Mouse (Mus musculus): ENCODE data around the gene Vwa3b.
A peak's percentile ranks its signal among the peaks of the same experiment; 100 is the strongest.
"Not testable (repeated sequence)": the region's sequence is repeated elsewhere in the genome, so short reads cannot be mapped to it uniquely, and the experiment has no call there.

The Vwa3b gene

DNA sequence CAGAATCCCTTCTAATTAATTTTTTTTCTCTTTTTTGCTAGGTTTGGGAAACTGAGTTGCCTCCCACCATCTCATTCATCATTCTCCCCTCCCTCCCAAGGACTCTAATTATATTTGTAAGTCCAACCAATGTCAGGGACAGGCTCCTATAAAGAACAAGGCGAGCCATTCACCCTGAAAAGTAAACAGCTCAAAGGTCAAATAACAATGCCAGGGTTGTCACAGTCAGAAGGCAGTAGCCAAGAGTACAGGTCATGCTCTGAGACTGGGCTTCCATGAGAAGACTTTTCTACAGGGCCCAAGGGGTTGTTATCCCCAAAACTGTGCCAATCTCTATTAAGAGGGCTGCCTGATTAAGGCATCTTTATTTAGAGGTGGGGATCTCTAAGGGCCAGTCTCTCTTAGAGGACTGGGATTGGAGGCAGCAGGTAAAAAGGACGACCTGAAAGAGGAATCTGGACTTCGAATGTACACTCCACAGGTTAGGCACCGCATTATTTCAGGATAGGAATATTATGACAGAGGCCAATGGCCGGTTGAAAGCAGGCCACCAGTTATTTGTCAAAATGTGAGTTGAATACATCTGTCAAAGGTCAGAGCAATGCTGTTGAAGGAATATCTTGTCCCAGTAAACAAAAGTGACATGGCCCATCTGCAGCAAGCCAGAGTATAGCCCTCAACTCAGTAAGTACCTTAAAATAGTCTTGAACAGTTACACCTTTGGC, at the start of gene Vwa3b:
Gene Vwa3b (plus strand): TSS at position 635 of the 725 bp plus-strand sequence.
- DNase-seq (ENCODE audit: low read depth): no peak

- no peak for DNase-seq (ENCODE audit: low read depth)
Observed at GRCm38 (mm10) chr1:36976770-36977169, 49.6 kb upstream of the Vwa3b start.

DNA sequence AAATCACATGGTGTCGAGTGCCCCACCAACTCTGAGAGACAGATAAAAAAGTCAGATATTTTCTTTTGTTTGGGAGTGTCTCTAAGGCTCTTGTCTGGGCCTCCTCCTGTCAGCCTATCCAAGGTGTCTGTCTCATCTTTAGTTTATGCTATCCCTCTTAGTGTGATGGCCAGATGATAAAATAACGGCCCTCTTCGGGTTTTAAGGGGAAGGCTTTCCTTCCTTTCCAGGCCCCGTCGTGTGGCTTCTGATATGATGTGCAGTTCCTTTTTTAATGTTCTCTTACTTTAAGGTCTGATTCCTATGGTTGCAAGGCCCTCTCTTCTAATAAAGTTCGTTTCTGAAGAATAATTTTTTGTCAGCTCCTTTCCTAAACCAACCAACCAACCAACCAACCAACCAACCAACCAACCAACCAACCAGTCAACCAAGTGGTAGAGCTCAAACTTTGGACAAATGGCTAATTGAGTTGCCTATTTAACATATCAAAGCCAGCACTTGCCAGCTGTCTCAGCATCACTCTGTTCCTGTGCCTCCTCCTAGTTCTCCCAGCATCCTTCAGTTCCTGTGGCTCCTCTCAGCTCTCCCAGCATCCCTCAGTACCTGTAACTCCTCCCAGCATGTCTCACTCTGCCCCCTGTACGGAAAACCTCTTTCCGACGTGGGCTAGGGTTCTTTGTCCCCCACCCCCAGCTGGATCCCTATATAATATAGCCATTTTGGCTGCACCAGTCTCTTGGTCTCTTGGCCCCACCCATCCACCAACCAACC, 44.0 kb upstream of the Vwa3b start:
- DNase-seq (ENCODE audit: low read depth): no peak

- no peak for DNase-seq (ENCODE audit: low read depth)
Observed at GRCm38 (mm10) chr1:36983754-36984153, 42.6 kb upstream of the Vwa3b start.

GRCm38 (mm10) chr1:36984406-36984805, 42.0 kb upstream of the Vwa3b start:
- no peak for DNase-seq (ENCODE audit: low read depth)

GRCm38 (mm10) chr1:36985896-36986295, 40.5 kb upstream of the Vwa3b start:
- DNase-seq (ENCODE audit: low read depth): no peak

DNA sequence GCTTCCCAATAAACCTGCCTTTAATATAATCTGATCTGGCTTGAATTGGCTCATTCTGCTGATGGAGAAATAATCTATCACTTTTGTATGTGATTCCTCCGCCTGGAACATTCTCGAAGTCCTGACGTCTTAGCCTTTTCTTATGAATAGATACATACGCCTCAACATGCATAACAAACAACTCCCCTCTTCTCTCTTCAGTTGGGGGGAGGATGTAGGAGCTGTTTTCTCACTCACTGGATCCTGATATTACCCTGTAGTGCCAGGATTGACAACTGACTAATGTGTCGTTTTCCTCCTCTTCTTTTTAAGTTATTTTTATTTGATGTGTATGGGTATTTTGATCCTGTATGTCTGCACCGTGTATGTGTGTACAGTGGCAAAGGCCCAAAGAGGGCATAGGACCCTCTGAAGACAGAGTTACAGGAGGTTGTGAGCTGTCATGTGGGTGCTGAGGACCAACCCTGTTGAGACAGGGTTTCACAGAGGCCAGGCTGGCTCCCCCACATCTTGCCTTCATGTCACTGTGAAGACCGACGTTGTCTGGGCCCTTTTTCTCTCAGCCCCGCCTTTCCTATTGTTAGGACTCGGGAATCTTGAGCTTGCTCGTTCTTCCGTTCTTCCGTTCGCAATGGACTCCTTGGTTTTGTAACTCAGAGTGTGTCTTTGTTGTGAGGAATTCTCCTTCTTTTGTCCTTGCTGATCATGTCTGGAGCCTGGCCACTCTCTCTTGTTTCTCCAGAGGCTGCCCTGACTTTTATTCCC, 39.8 kb upstream of the Vwa3b start:
- no peak for DNase-seq (ENCODE audit: low read depth)

GRCm38 (mm10) chr1:36987172-36988148, 38.9 kb upstream of the Vwa3b start:
- DNase-seq (ENCODE audit: low read depth): no peak

GRCm38 (mm10) chr1:36988161-36988560, 38.2 kb upstream of the Vwa3b start:
- no peak for DNase-seq (ENCODE audit: low read depth)

DNA sequence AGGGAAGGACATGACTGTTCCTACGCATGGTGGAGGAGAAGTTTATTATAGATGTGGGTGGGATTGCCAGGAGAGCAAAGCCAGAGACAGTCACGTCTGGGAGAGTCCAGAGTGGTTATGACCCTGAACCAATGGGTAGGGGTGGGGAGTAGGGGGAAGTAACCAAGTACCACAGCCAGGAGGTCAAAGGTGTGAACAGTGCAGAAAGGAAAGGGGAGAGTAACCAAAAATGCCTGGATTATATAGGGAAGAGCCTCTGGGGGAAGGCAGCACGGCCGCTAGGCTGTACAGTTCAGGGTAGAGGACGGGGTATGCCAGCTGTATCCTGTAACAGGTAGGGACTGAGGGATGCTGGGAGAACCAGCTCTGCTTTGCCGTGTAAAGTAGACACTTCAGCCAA, 37.8 kb upstream of the Vwa3b start:
- no peak for DNase-seq (ENCODE audit: low read depth)

DNA sequence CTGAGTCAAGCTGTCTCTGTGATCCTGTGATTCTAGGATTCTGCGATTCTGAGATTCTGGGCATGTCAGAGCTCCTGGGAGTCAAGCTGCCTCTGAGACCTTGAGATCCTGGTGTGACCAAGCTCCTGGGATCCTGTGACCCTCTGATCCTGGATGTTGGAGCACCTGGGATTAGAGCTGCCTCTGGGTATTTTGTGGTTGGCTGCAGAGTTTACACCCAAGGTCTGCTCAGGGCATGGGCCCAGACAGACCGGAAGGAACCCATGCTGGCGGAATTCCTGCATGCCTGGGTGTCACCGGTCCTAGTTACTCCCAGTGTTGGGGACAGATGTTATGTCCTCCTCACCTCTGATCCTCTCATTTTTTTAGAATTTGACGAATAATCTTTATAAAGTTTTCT, 32.1 kb upstream of the Vwa3b start:
- no peak for DNase-seq (ENCODE audit: low read depth)

DNA sequence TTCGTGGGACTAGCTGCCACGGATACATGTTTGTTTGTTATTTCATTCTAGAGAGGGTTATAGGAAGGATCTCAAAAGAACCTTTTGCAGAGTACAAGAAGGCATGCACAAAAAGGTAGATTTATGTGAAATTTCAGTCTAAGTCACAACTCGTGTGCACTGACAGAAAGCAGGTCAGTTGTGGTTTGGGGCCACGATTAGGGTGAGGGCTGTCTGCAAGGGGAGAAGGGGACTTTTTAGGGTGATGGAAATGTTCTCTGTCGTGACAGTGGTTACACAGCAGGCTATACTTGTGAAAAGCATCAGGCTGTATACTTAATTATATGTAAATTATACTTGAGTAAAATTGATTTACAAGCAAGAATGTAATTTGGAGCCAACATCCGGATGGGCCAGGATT, 30.6 kb upstream of the Vwa3b start:
- no peak for DNase-seq (ENCODE audit: low read depth)

DNA sequence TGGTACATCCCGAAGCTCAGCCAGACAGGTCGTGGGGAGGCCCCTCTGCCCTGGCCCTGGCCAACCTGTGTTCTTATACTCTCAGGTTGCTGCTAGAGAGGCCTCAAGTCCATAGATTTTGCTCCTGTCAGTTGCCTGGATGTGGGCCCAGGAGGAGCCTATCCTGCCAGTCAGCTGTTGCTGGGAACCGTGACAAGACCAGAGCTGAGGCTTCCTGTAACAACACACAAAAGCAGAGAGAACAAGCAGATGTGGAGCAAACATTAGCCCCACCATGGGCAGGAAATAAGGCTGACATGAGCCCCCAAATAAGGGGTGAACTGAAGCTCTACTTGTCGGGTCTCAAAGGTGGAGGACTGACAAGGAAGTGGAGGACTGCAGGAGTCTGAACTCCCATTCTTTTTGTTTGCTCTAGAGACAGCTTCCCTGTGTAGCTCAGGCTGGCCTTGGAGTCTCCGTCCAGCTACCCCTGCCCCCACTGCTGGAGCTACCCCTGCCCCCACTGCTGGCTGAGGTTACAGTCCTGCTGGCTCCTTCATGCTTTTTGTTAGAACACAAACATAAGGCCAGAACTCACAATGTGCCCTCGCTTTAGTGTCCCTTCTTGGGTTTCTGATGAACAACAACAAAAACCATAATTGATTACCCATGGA, 29.7 kb upstream of the Vwa3b start:
- no peak for DNase-seq (ENCODE audit: low read depth)

GRCm38 (mm10) chr1:37000307-37000706, 26.1 kb upstream of the Vwa3b start:
- DNase-seq (ENCODE audit: low read depth): peak; percentile 69

DNA sequence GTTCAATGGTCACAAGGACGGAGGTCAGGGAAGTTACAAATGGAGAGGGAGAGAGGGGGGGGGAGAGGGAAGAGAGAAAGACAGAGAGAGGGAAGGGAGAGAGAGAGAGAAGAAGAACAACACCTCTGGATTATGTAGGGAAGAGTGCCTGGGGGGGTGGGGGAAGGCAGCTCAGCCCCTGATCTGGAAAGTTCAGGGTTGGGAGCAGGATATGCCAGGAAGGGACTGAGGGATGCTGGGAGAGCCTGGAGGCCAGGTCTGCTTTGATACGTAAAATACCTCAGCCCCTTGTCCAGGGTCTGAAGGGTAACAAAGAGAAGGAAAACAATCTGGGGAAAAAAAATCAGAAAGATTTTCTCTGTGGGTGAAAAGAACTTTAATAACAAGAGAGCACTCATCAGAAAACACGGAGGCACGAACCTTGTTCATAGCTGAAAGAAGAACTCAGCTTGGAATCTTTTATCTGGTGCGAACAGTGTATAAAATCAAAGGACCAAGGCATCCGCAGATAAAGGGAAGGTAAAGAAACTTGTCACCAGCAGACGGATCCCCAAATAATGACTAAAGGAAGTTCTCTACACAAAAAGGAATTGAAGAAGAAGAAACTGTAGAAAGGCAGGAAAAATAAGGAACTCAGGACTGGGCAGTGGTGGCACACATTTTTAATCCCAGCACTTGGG, 24.6 kb upstream of the Vwa3b start:
- no peak for DNase-seq (ENCODE audit: low read depth)

GRCm38 (mm10) chr1:37002316-37003008, 23.9 kb upstream of the Vwa3b start:
- peak; percentile 28 for DNase-seq (ENCODE audit: low read depth)

DNA sequence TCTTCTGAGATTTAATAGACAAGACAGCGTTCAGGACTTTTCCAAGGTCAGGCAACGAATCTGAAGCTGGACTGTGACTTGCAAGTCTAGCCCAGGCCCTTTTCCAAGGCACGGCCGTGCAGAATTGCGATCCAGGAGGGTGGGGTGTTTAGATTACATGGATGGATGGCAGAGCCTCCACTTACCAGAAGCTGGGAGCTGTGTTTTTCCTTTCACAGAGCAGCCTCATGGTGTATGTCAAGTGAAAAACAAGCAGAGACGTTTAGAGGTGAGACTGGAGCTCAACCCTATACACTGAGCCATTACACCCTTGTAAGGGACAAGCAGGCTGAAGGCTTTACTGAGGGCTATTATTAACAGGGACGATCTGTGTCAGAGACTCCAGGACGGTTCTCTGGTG, 21.9 kb upstream of the Vwa3b start:
- DNase-seq (ENCODE audit: low read depth): no peak

DNA sequence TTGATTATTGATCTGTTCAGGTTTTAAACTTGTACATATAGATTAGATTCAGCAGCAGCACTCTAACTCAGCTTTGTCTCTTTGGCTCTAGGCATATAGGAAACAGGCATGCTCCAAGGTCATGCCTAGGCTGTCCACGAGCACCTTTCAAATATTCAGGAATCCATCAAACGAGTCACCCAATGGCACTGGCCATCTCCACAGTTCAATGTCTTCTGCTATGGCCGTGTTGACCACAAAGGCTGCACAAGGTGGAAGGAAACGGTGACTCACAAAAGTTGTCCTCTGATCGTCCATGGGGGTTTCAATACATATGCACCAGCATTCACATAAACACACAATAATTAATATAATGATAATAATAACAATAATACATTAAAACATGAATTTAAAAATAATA, 21.4 kb upstream of the Vwa3b start:
- no peak for DNase-seq (ENCODE audit: low read depth)

- not testable (repeated sequence) for DNase-seq (ENCODE audit: low read depth)
Observed at GRCm38 (mm10) chr1:37006529-37006928, 19.9 kb upstream of the Vwa3b start.

GRCm38 (mm10) chr1:37009880-37010279, 16.5 kb upstream of the Vwa3b start:
- DNase-seq (ENCODE audit: low read depth): no peak
